Mouse (Mus musculus): ENCODE measurements at regions not wholly inside any gene's neighbourhood (a gene's known extent, or its start where the extent isn't known, plus 50 kb on each side); places are given as distances from the start of the nearest gene placed in this dataset.

DNA sequence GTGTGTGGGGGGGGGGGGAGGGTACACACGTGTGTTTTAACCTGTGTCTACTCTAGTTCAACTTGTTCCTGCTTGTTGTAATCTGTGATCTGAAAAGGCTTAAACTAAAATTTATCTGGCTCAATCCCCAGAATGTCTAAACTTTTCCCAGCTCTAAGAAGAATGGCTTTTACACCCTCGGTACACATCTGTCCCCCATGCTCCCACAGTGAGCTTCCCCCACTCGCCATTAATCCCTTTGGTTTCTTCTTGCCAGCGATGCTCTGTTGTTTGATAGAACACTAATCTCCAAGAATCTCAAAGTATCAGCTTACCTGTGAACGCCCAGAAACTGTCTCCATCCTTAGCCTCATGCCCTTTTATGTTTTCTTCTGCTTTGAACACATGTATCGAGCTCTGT is 260.6 kb downstream of the Epha4 start:
- TF ChIP-seq HCFC1 (IDR thresholded peaks at IDR 0.05; ENCODE audit: borderline replicate concordance, insufficient read depth, low read length): no peak
- TF ChIP-seq ZC3H11A (IDR thresholded peaks at IDR 0.05; ENCODE audit: borderline replicate concordance, low read depth, low read length): no peak
- no peak for TF ChIP-seq MAFK (IDR thresholded peaks at IDR 0.05; ENCODE audit: insufficient read depth, low read depth, low read length)
- TF ChIP-seq ZNF384 (IDR thresholded peaks at IDR 0.05; ENCODE audit: low read depth, low read length): no peak

Data from ES-E14 (cell line).